Mouse (Mus musculus) embryonic facial prominence, embryonic 13.5 days (tissue): ENCODE measurements around the gene Fars2. TPM values are rescaled to one million over a fixed set of nuclear protein-coding genes. Genes with fewer than 3 reads are reported as not detected.

Experiments
- polyA plus RNA-seq: library from polyadenylated mRNA; unstranded; fragments of >200 nt; fragmentation: Nextera tagmentation; extraction: Ambion mirVana; gene quantifications from 2 replicates; pipeline ENCODE4 v1.2.1, GENCODE M21; 2015

Gene Fars2
- polyA plus RNA-seq, 1 experiment from 2014 or later = 34.6 TPM

Other genes with a start within 250 kb of the Fars2 start
- gene Rpp40, start 211.1 kb upstream of the Fars2 start, polyA plus RNA-seq = 20.2 and 22.6 TPM in 2 replicates
- 0.67 and 2.0 TPM in 2 replicates for gene Ppp1r3g, start 158.6 kb upstream of the Fars2 start, polyA plus RNA-seq
- gene Lyrm4, start 114 bp downstream of the Fars2 start, polyA plus RNA-seq = 24.5 and 25.3 TPM in 2 replicates